Mouse (Mus musculus) gastrocnemius, adult 2 months (tissue): ENCODE measurements around the gene Oaz2. TPM values are rescaled to one million over a fixed set of nuclear protein-coding genes. Genes with fewer than 3 reads are reported as not detected.

Experiments used
- DNase-seq: peaks from one replicate; pipeline ENCODE4 v3.0.0; 2022
- H3K27ac ChIP-seq: fragments of 200-600 bp; 2 replicates; pipeline ENCODE4 v1.8.1; 2022; ENCODE audit warnings: mild to moderate bottlenecking
- H3K4me3 ChIP-seq: fragments of 200-600 bp; 2 replicates; pipeline ENCODE4 v1.8.1; 2022; ENCODE audit warnings: mild to moderate bottlenecking, moderate library complexity
- CTCF ChIP-seq: fragments of 200-600 bp; IDR thresholded peaks from 2 replicates; pipeline ENCODE4 v1.8.1; 2022; ENCODE audit warnings: antibody characterized with exemption, mild to moderate bottlenecking, moderate library complexity
- intact Hi-C: fragments of 180-260 bp; cut with DNase I; formaldehyde crosslinking; loops from one replicate; pipeline ENCODE4 v1.15.1; 2025
- total RNA-seq, 2 experiments: library from RNA; stranded (reverse); gene quantifications; 2 replicates each; pipeline ENCODE4 v1.2.3; 2021

Gene Oaz2
- total RNA-seq, 2 experiments from 2014 or later = 195 to 201 TPM

DNA sequence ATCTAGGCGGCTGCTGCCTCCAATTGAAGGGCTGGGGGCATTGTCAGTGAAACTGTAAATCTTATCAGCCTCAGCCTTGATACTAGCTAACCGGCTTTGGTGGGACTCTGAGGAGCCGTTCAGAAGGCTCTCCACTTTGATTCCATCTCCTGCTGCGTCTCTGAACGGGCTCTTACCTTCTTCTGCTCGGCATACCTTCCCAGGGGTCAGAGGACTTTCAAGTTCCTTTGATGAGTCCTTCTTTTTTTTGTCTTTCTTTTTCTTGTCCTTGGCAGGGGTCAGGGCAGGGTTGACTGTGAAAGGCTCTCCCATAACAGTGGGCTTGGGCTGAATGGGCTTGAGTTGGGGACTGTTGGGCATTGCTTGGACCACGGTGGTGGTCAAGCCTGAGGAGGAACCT lies 35.4 kb downstream of the Oaz2 start:
- H3K27ac ChIP-seq = no peak overlapping the region
- TF ChIP-seq CTCF = no peak
- no peak for DNase-seq
- intact Hi-C loops = no loop called here
- no peak overlapping the region for H3K4me3 ChIP-seq

DNA sequence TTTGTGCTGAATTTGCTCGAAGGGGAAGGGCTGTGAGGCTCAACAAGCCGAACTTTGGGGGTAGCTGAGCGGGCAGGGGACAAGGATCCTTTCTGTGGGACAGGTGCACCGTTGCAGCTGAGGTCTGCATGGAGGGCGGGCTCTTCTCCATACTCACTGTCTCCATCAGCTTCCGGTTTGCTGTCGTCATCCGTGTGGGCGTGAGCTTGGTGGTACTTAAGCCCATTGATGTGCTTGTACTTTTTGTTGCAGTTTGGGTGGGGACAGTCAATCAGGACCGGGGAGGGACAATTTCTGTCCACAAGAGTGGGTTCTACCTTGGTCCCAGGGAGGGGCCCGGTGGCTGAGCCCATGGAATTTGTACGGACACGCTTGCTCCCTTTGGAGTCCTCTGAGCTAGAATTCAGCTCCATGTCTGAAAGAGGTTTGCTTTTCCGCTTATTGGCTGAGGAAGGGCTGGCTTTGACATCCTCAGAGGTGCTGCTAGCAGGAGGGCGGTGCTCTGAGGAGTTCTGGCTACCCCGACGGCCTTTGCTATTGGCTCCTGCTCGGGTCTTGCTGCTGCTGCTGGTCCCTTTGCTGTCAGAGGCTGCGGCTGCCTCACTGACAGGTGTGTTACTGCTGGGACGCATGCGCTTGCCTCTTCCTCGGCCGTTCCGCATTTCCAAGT lies 36.3 kb downstream of the Oaz2 start:
- Histone ChIP-seq H3K4me3 (no peak overlapping the region), H3K27ac (no peak overlapping the region)
- intact Hi-C loops = no loop called here
- DNase-seq = no peak
- TF ChIP-seq CTCF = no peak

DNA sequence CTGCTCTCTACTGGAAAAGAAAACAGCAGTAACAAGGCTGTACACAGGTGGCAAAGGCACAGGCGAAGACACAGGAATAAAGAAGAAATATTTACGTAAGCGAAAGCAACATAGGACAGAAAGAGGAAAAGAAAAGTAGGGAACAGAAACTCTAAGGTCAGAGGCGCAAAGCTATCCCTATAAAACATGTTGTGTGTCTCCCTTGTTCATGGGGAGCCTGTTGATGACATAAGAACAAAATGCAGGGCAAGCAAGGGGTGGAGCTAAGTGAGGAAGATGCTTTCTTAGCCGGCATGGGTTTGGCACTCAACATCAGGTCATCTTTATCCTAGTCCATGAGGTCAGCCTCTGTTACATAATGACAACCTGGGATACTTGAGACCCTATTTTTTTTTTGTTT lies 50.4 kb downstream of the Oaz2 start:
- H3K4me3 ChIP-seq = no peak overlapping the region
- TF ChIP-seq CTCF = no peak
- intact Hi-C loops = no loop called here
- H3K27ac ChIP-seq = no peak overlapping the region
- DNase-seq = no peak

DNA sequence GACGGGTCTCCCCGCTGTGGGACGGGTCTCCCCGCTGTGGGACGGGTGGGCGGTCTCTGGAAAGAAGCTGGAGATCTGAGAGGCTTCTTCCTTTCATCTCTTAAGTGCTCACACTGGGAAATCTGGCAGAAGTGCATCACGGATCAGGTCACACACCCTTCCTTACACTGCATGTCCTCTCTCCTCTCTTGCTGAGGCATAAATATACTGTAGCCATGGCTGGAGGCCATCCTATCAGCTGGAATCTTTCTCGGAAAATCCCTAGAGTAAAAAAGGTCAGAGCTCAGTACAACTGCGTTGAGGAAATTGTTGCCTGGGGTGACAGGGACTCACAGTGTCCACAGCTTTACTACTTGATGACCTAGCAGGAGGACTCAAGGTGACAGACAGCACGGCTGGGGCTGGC lies 53.4 kb downstream of the Oaz2 start:
- no peak for TF ChIP-seq CTCF
- intact Hi-C loops = no loop called here
- H3K27ac ChIP-seq = peak overlapping the region; percentile 75
- peak; percentile 58 for DNase-seq
- H3K4me3 ChIP-seq = peak overlapping the region; percentile 41

DNA sequence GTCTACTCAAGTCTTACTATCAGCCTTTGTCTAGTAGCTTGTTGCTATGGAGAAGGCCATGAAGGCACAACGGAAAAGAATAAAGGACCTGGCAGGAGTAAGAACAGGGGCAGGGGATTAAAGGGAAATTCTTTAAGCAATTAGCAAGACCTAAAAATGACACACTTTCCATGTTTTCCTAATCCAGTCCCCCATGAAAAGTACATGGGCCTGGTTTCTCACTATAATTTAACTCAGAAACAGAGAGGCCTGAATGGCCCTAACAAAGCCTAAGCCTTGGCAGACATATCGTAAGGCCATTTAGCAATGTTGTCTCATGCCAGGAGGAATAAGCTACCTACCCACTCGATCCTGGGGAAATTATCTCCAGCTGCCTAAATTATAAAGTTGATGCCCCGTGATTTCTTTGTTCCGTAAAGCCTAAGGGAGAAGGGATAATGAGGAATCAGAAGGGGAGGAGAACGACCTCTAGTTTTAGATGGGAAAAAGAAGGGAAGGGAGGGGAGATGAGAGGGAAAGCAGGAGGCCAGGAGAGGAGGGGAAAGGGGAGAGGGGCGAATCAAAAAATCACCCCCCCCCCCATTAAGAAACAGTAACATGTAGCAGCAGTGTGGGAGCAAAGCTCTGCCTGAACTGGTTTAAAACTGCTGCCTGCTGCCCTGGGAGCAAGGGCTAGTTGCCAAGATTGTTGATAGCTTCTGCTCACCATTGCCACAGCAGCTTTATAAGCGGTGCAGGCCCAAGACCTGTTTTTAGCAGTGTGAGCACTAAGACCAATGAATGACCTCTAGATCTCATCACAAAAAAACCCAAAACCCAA lies 56.9 kb downstream of the Oaz2 start:
- intact Hi-C loops = no loop called here
- peak overlapping the region; percentile 64 for H3K27ac ChIP-seq
- no peak for TF ChIP-seq CTCF
- no peak overlapping the region for H3K4me3 ChIP-seq
- DNase-seq = peak; percentile 63

DNA sequence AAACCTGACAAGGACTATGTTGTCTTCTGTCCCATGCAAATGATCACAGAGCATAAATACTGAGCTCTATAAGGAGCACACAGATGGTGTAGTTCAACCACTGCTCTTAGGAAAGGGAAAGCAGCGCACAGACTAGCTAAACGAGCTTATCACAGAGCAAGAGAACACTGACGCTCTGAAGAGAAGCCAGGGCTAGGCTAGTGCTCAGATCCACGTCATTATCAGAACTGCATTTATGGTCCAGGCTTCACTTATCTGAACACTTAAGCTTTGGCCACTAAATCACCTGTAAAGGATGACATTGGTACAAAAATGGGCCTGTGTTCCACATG lies 57.5 kb downstream of the Oaz2 start:
- DNase-seq = no peak
- H3K4me3 ChIP-seq = no peak overlapping the region
- peak overlapping the region; percentile 64 for H3K27ac ChIP-seq
- no peak for TF ChIP-seq CTCF
- intact Hi-C loops = no loop called here

DNA sequence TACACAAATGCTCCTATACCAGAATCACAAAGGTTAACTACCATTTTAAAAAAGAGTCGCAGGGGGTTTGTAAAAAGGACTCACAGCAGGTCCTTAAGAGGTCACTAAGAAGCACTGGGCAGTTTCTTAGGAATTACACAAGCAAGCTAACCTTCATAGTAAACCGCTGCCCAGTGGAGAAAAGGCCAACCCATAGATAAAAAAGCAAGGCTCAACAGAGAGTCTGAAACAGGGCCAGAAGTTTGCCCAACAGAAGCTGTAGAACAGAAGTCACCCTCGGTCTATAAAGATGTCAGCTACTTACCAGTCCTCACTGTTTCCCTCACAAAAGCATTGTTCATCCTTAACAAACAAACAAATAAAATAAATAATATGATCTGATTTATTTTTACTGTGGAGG lies 58.6 kb downstream of the Oaz2 start:
- H3K27ac ChIP-seq = no peak overlapping the region; the same call in 1 of the 2 replicates
- no peak for DNase-seq
- intact Hi-C loops = no loop called here
- no peak for TF ChIP-seq CTCF
- no peak overlapping the region for H3K4me3 ChIP-seq

DNA sequence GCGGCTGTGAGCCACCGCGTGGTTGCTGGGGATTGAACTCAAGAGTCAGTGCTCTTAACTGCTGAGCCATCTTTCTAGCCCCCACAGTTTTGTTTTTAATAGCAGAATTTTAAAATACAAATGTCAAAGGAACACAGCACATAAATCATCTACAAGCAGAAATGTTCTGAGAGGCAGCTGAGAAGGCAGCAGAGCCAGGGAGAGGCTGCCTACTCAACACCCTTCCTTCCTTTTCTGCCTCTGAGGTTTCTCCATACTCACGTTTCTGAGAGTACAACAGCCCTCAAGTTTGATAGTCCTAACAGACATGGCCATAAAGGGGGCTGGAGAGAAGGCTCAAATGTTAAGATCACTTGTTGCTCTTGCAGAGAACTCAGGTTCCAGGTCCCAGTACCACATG lies 59.7 kb downstream of the Oaz2 start:
- intact Hi-C loops = no loop called here
- no peak for TF ChIP-seq CTCF
- Histone ChIP-seq H3K27ac (no peak overlapping the region), H3K4me3 (no peak overlapping the region)
- no peak for DNase-seq

DNA sequence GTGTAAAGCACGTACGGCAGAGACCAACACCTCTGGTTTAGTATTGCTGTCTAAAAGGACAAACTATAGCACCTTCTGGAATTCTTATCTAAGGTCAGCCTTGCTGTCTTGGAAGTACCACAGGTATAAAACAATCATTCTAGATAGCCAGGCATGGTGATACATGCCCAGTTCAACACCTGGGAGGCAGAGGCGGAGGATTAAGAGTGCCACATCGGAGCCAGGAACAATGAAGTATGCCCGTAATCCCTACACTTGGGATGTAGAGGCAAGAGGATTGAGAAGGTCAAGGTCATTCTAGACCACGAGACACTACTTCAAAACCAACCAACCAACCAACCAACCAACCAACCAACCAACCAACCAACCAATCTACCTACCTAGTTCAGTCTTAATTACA lies 60.8 kb downstream of the Oaz2 start:
- intact Hi-C loops = no loop called here
- no peak overlapping the region for H3K4me3 ChIP-seq
- TF ChIP-seq CTCF = no peak
- H3K27ac ChIP-seq = no peak overlapping the region
- no peak for DNase-seq

DNA sequence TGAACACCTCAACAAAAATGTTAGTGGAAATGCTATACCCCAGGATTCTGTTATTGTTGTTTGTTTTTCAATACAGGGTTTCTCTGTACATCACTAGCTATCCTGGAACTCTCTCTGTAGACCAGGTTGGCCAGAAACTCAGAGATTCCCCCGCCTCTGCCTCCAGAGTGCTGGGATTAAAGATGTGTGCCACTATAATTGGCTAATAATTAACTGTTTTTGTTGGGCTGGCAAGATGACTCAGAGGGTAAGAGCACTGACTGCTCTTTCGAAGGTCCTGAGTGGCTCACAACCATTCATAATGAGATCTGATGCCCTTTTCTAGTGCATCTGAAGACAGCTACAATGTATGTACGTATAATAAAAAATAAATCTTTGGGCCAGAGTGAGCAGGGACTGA lies 67.1 kb downstream of the Oaz2 start:
- intact Hi-C loops = no loop called here

More for the DNA sequence above, 67.1 kb downstream of the Oaz2 start:
- DNase-seq = no peak
- TF ChIP-seq CTCF = no peak
- Histone ChIP-seq H3K4me3 (no peak overlapping the region), H3K27ac (no peak overlapping the region)

Other genes with a start within 250 kb of the Oaz2 start
- gene Slc51b, start 245.0 kb upstream of the Oaz2 start, total RNA-seq = not detected
- gene Mtfmt, start 232.2 kb upstream of the Oaz2 start, total RNA-seq = 1 to 10 TPM; 4.3 to 5.7 TPM
- 1 to 10 TPM; 6.1 to 6.6 TPM for gene Spg21, start 207.1 kb upstream of the Oaz2 start, total RNA-seq
- gene Ankdd1a, start 147.8 kb upstream of the Oaz2 start, total RNA-seq = not detected
- gene Plekho2, start 88.0 kb upstream of the Oaz2 start, total RNA-seq = 1 to 10 TPM; 4.4 to 4.5 TPM
- not detected for gene Pif1, start 80.8 kb upstream of the Oaz2 start, total RNA-seq
- gene Rbpms2, start 38.4 kb upstream of the Oaz2 start, total RNA-seq = 1 to 10 TPM in 1 of 2 experiments, under 1 TPM in 1; 0.99 to 1.8 TPM
- gene Zfp609, start 159.6 kb downstream of the Oaz2 start, total RNA-seq = 10 to 100 TPM; 18.4 to 21.1 TPM
- not detected for gene Pclaf, start 222.2 kb downstream of the Oaz2 start, total RNA-seq
- gene Trip4, start 240.8 kb downstream of the Oaz2 start, total RNA-seq = 10 to 100 TPM; 13.7 to 15.5 TPM
- gene Csnk1g1, start 240.9 kb downstream of the Oaz2 start, total RNA-seq = 1 to 10 TPM; 7.9 to 8.0 TPM